Mouse (Mus musculus): ENCODE data around the gene Rapgef6. TPM values are rescaled to one million over a fixed set of nuclear protein-coding genes. Genes with fewer than 3 reads are reported as not detected.

Gene Rapgef6
- polyA plus RNA-seq (2014; fragmentation: Nextera tagmentation; extraction: Ambion mirVana), result 33.6 and 38.5 TPM in 2 replicates

GRCm38 (mm10) chr11:54522529-54523430 lies at the start of gene Rapgef6:
Gene Rapgef6 (plus strand): TSS chr11:54522847.
- Histone ChIP-seq H3K4me1 (ENCODE audit: control insufficient read depth, insufficient read depth, low read length) (peaks cover 16% of the 10 kb centered on the region), H3K27ac (replicated peaks; ENCODE audit: low read depth, low read length) (peak within 1 kb of the TSS; percentile 90), H3K4me3 (replicated peaks; ENCODE audit: low read depth, low read length) (peak within 1 kb of the TSS; percentile 79), H3K4me2 (ENCODE audit: low read length) (peak within 1 kb of the TSS; percentile 87), H3K9me3 (ENCODE audit: control insufficient read depth, low read length) (no peaks in the 10 kb centered on the region), H3K9ac (replicated peaks; ENCODE audit: low read length) (peak within 1 kb of the TSS; percentile 71), H3K36me3 (ENCODE audit: control insufficient read depth, insufficient read depth, low read length) (no peaks in the 10 kb centered on the region), H3K27me3 (ENCODE audit: control insufficient read depth, insufficient read depth, low read length) (no peaks in the 10 kb centered on the region)
- WGBS, result under 1% methylated on average over 73 of the region's 73 CpGs
- DNase-seq (peak; percentile 100), ATAC-seq (ENCODE audit: low FRiP score, low TSS enrichment) (peak; percentile 97)

- Histone ChIP-seq H3K36me3 (ENCODE audit: control insufficient read depth, insufficient read depth, low read length) (no peaks in the 10 kb centered on the region), H3K4me1 (ENCODE audit: control insufficient read depth, insufficient read depth, low read length) (no peaks in the 10 kb centered on the region), H3K27ac (replicated peaks; ENCODE audit: low read depth, low read length) (no peak overlapping the region), H3K9me3 (ENCODE audit: control insufficient read depth, low read length) (no peaks in the 10 kb centered on the region), H3K9ac (replicated peaks; ENCODE audit: low read length) (no peak overlapping the region), H3K4me3 (replicated peaks; ENCODE audit: low read depth, low read length) (no peak overlapping the region), H3K27me3 (ENCODE audit: control insufficient read depth, insufficient read depth, low read length) (no peaks in the 10 kb centered on the region), H3K4me2 (ENCODE audit: low read length) (no peak overlapping the region)
- WGBS, result 93% methylated on average over 1 of the region's 1 CpGs
- no peak for ATAC-seq (ENCODE audit: low FRiP score, low TSS enrichment)
- peak; percentile 6 for DNase-seq
These were observed 44.2 kb upstream of the Rapgef6 start for GRCm38 (mm10) chr11:54478414-54478813.

- Histone ChIP-seq H3K4me3 (replicated peaks; ENCODE audit: low read depth, low read length) (no peak overlapping the region), H3K27ac (replicated peaks; ENCODE audit: low read depth, low read length) (no peak overlapping the region), H3K27me3 (ENCODE audit: control insufficient read depth, insufficient read depth, low read length) (no peaks in the 10 kb centered on the region), H3K4me2 (ENCODE audit: low read length) (no peak overlapping the region), H3K9me3 (ENCODE audit: control insufficient read depth, low read length) (no peaks in the 10 kb centered on the region), H3K4me1 (ENCODE audit: control insufficient read depth, insufficient read depth, low read length) (no peaks in the 10 kb centered on the region), H3K9ac (replicated peaks; ENCODE audit: low read length) (no peak overlapping the region), H3K36me3 (ENCODE audit: control insufficient read depth, insufficient read depth, low read length) (peaks cover under 1% of the 10 kb centered on the region; the same call in 1 of the 2 replicates)
- ATAC-seq (ENCODE audit: low FRiP score, low TSS enrichment), result no peak
- no peak for DNase-seq
- WGBS, result 95% methylated on average over 3 of the region's 3 CpGs
These were observed 36.6 kb upstream of the Rapgef6 start for GRCm38 (mm10) chr11:54486041-54486440.

GRCm38 (mm10) chr11:54491946-54492558 lies 30.6 kb upstream of the Rapgef6 start:
- 100% methylated on average over 1 of the region's 1 CpGs for WGBS

GRCm38 (mm10) chr11:54492559-54492958 lies 30.1 kb upstream of the Rapgef6 start:
- DNase-seq (no peak), ATAC-seq (ENCODE audit: low FRiP score, low TSS enrichment) (no peak)
- Histone ChIP-seq H3K9ac (replicated peaks; ENCODE audit: low read length) (no peak overlapping the region), H3K36me3 (ENCODE audit: control insufficient read depth, insufficient read depth, low read length) (peaks cover 14% of the 10 kb centered on the region), H3K4me3 (replicated peaks; ENCODE audit: low read depth, low read length) (no peak overlapping the region), H3K4me2 (ENCODE audit: low read length) (no peak overlapping the region), H3K9me3 (ENCODE audit: control insufficient read depth, low read length) (no peaks in the 10 kb centered on the region), H3K27ac (replicated peaks; ENCODE audit: low read depth, low read length) (no peak overlapping the region), H3K4me1 (ENCODE audit: control insufficient read depth, insufficient read depth, low read length) (no peaks in the 10 kb centered on the region), H3K27me3 (ENCODE audit: control insufficient read depth, insufficient read depth, low read length) (no peaks in the 10 kb centered on the region)
- 95% methylated on average over 4 of the region's 4 CpGs for WGBS

More at GRCm38 (mm10) chr11:54491946-54492558, 30.6 kb upstream of the Rapgef6 start:
- Histone ChIP-seq H3K27me3 (ENCODE audit: control insufficient read depth, insufficient read depth, low read length) (no peaks in the 10 kb centered on the region), H3K4me1 (ENCODE audit: control insufficient read depth, insufficient read depth, low read length) (no peaks in the 10 kb centered on the region), H3K9me3 (ENCODE audit: control insufficient read depth, low read length) (no peaks in the 10 kb centered on the region), H3K4me3 (replicated peaks; ENCODE audit: low read depth, low read length) (no peak overlapping the region), H3K36me3 (ENCODE audit: control insufficient read depth, insufficient read depth, low read length) (peaks cover 14% of the 10 kb centered on the region), H3K9ac (replicated peaks; ENCODE audit: low read length) (no peak overlapping the region), H3K27ac (replicated peaks; ENCODE audit: low read depth, low read length) (no peak overlapping the region), H3K4me2 (ENCODE audit: low read length) (no peak overlapping the region)
- DNase-seq, result no peak
- ATAC-seq (ENCODE audit: low FRiP score, low TSS enrichment), result no peak

GRCm38 (mm10) chr11:54499838-54500237 lies 22.8 kb upstream of the Rapgef6 start:
- no peaks in the 10 kb centered on the region for H3K27me3 ChIP-seq (ENCODE audit: control insufficient read depth, insufficient read depth, low read length)
- no peak overlapping the region for H3K4me2 ChIP-seq (ENCODE audit: low read length)
- no peak overlapping the region for H3K27ac ChIP-seq (replicated peaks; ENCODE audit: low read depth, low read length)
- no peak overlapping the region for H3K9ac ChIP-seq (replicated peaks; ENCODE audit: low read length)
- ATAC-seq (ENCODE audit: low FRiP score, low TSS enrichment) (no peak), DNase-seq (no peak)
- no peak overlapping the region for H3K4me3 ChIP-seq (replicated peaks; ENCODE audit: low read depth, low read length)
- H3K36me3 ChIP-seq (ENCODE audit: control insufficient read depth, insufficient read depth, low read length), result peaks cover 34% of the 10 kb centered on the region
- no peaks in the 10 kb centered on the region for H3K9me3 ChIP-seq (ENCODE audit: control insufficient read depth, low read length)
- H3K4me1 ChIP-seq (ENCODE audit: control insufficient read depth, insufficient read depth, low read length), result no peaks in the 10 kb centered on the region
- WGBS, result 94% methylated on average over 5 of the region's 5 CpGs

GRCm38 (mm10) chr11:54502546-54503245 lies 20.0 kb upstream of the Rapgef6 start:
- Histone ChIP-seq H3K9me3 (ENCODE audit: control insufficient read depth, low read length) (no peaks in the 10 kb centered on the region), H3K36me3 (ENCODE audit: control insufficient read depth, insufficient read depth, low read length) (peaks cover 40% of the 10 kb centered on the region), H3K4me1 (ENCODE audit: control insufficient read depth, insufficient read depth, low read length) (no peaks in the 10 kb centered on the region), H3K4me3 (replicated peaks; ENCODE audit: low read depth, low read length) (no peak overlapping the region), H3K9ac (replicated peaks; ENCODE audit: low read length) (no peak overlapping the region), H3K4me2 (ENCODE audit: low read length) (no peak overlapping the region), H3K27me3 (ENCODE audit: control insufficient read depth, insufficient read depth, low read length) (no peaks in the 10 kb centered on the region), H3K27ac (replicated peaks; ENCODE audit: low read depth, low read length) (no peak overlapping the region)
- ATAC-seq (ENCODE audit: low FRiP score, low TSS enrichment) (no peak), DNase-seq (no peak)
- WGBS, result 97% methylated on average over 4 of the region's 4 CpGs

- ATAC-seq (ENCODE audit: low FRiP score, low TSS enrichment), result no peak
These were observed 9.1 kb upstream of the Rapgef6 start for GRCm38 (mm10) chr11:54513584-54513983.

More at GRCm38 (mm10) chr11:54513584-54513983, 9.1 kb upstream of the Rapgef6 start:
- no peaks in the 10 kb centered on the region for H3K27me3 ChIP-seq (ENCODE audit: control insufficient read depth, insufficient read depth, low read length)
- H3K36me3 ChIP-seq (ENCODE audit: control insufficient read depth, insufficient read depth, low read length), result peaks cover 18% of the 10 kb centered on the region
- H3K9ac ChIP-seq (replicated peaks; ENCODE audit: low read length), result no peak overlapping the region
- H3K4me1 ChIP-seq (ENCODE audit: control insufficient read depth, insufficient read depth, low read length), result no peaks in the 10 kb centered on the region
- no peak overlapping the region for H3K4me3 ChIP-seq (replicated peaks; ENCODE audit: low read depth, low read length)
- H3K4me2 ChIP-seq (ENCODE audit: low read length), result no peak overlapping the region
- DNase-seq, result no peak
- H3K27ac ChIP-seq (replicated peaks; ENCODE audit: low read depth, low read length), result no peak overlapping the region
- no peaks in the 10 kb centered on the region for H3K9me3 ChIP-seq (ENCODE audit: control insufficient read depth, low read length)
